Mouse (Mus musculus) thymus, adult 2 months (tissue): ENCODE results near the gene Pycard.

ENCODE experiments used
- CTCF ChIP-seq: fragments of 200-500 bp; IDR thresholded peaks from 2 replicates; pipeline ENCODE4 v1.5.1; 2012; ENCODE audit warnings: mild to moderate bottlenecking, control low read depth, low read length, moderate library complexity, borderline replicate concordance; ENCODE audit not compliant: control insufficient read depth, poor library complexity, insufficient read depth; ENCODE audit errors: extremely low read depth
- POLR2A ChIP-seq: fragments of 200-500 bp; IDR thresholded peaks from 2 replicates; pipeline ENCODE4 v1.6.1; 2012; ENCODE audit warnings: mild to moderate bottlenecking, low read length, control low read depth, moderate library complexity; ENCODE audit not compliant: control insufficient read depth, poor library complexity, insufficient read depth; ENCODE audit errors: extremely low read depth

- TF ChIP-seq CTCF: no peak
- TF ChIP-seq POLR2A: peak; percentile 92
These were observed at the start of gene Pycard for GRCm38 (mm10) chr7:127993341-127993977.
